Mouse (Mus musculus) embryonic facial prominence, embryonic 11.5 days (tissue): ENCODE data around the gene Pak1ip1. TPM values are rescaled to one million over a fixed set of nuclear protein-coding genes. Genes with fewer than 3 reads are reported as not detected.
"Not testable (repeated sequence)": the region's sequence is repeated elsewhere in the genome, so short reads cannot be mapped to it uniquely, and the experiment has no call there.

Experiments used
- ATAC-seq: fragments of 200-750 bp; cut with Nextera tagmentation; replicated peaks from 2 replicates; pipeline ENCODE4 v1.8.0; 2017; ENCODE audit warnings: low read depth; ENCODE audit not compliant: insufficient number of reproducible peaks, low FRiP score, low TSS enrichment
- DNase-seq: peaks from one replicate; pipeline ENCODE4 v3.0.0-alpha.2; 2015; ENCODE audit warnings: low spot score
- H3K27ac ChIP-seq: fragments of 300-500 bp; sonication (generic); replicated peaks from 2 replicates; pipeline ENCODE4 v1.5.1; 2014; ENCODE audit warnings: mild to moderate bottlenecking, low read depth, low read length, control low read depth
- H3K27me3 ChIP-seq: fragments of 300-500 bp; sonication (generic); 2 replicates; pipeline ENCODE4 v1.6.1; 2014; ENCODE audit warnings: mild to moderate bottlenecking, low read length, moderate library complexity, mixed read lengths; ENCODE audit not compliant: control insufficient read depth, insufficient read depth
- H3K36me3 ChIP-seq: fragments of 300-500 bp; sonication (generic); replicated peaks from 2 replicates; pipeline ENCODE4 v1.6.1; 2014; ENCODE audit warnings: low read depth, mild to moderate bottlenecking, low read length, moderate library complexity, mixed read lengths; ENCODE audit not compliant: control insufficient read depth, insufficient read depth
- H3K4me1 ChIP-seq: fragments of 300-500 bp; sonication (generic); 2 replicates; pipeline ENCODE4 v1.6.1; 2014; ENCODE audit warnings: low read length, mixed read lengths; ENCODE audit not compliant: control insufficient read depth, insufficient read depth
- H3K4me2 ChIP-seq: fragments of 300-500 bp; sonication (generic); 2 replicates; pipeline ENCODE4 v1.6.1; 2014; ENCODE audit warnings: low read depth, mild to moderate bottlenecking, control low read depth, low read length, moderate library complexity
- H3K4me3 ChIP-seq: fragments of 300-500 bp; sonication (generic); 2 replicates; pipeline ENCODE4 v1.5.1; 2014; ENCODE audit warnings: low read depth, low read length, control low read depth
- H3K9ac ChIP-seq: fragments of 300-500 bp; sonication (generic); replicated peaks from 2 replicates; pipeline ENCODE4 v1.6.1; 2014; ENCODE audit warnings: mild to moderate bottlenecking, control low read depth, low read length
- H3K9me3 ChIP-seq: fragments of 300-500 bp; sonication (generic); replicated peaks from 2 replicates; pipeline ENCODE4 v1.6.1; 2016; ENCODE audit warnings: mild to moderate bottlenecking, low read length, inconsistent platforms, mixed read lengths; ENCODE audit not compliant: control insufficient read depth
- WGBS: fragments of 180-500 bp; shearing (Covaris S2); extraction: QIAGEN DNeasy Blood & Tissue Kit; methylation state at CpG from one replicate; pipeline ENCODE4 v1.1.7; 2014; 5-methylcytosine and 5-hydroxymethylcytosine counted together
- polyA plus RNA-seq: library from polyadenylated mRNA; unstranded; fragments of >200 nt; fragmentation: Nextera tagmentation; extraction: Ambion mirVana; gene quantifications from 2 replicates; pipeline ENCODE4 v1.2.1, GENCODE M21; 2014

The Pak1ip1 gene
- polyA plus RNA-seq, 1 experiment from 2014 or later = 79.1 TPM

- Histone ChIP-seq H3K27ac (no peak overlapping the region), H3K27me3 (no peaks in the 10 kb centered on the region), H3K9me3 (no peaks in the 10 kb centered on the region), H3K4me2 (no peak overlapping the region), H3K4me1 (no peaks in the 10 kb centered on the region), H3K4me3 (no peak overlapping the region), H3K36me3 (no peaks in the 10 kb centered on the region), H3K9ac (no peak overlapping the region)
- DNase-seq (no peak), ATAC-seq (no peak)
- 72% methylated on average over 2 of the region's 2 CpGs for WGBS
Observed at GRCm38 (mm10) chr13:40988418-40988817, 12.4 kb upstream of the Pak1ip1 start.

GRCm38 (mm10) chr13:40994487-40995263 is 6.1 kb upstream of the Pak1ip1 start:
- H3K9me3 ChIP-seq = no peaks in the 10 kb centered on the region
- H3K4me3 ChIP-seq = no peak overlapping the region
- H3K4me2 ChIP-seq = no peak overlapping the region
- peak; percentile 52 for DNase-seq
- H3K36me3 ChIP-seq = no peaks in the 10 kb centered on the region
- no peaks in the 10 kb centered on the region for H3K4me1 ChIP-seq
- WGBS = 43% methylated on average over 8 of the region's 8 CpGs
- H3K27ac ChIP-seq = no peak overlapping the region
- no peak overlapping the region for H3K9ac ChIP-seq
- no peak for ATAC-seq
- no peaks in the 10 kb centered on the region for H3K27me3 ChIP-seq

- H3K36me3 ChIP-seq, H3K4me3 ChIP-seq, H3K4me2 ChIP-seq, H3K9ac ChIP-seq, DNase-seq, H3K27ac ChIP-seq, H3K27me3 ChIP-seq, ATAC-seq, H3K9me3 ChIP-seq, H3K4me1 ChIP-seq: not testable (repeated sequence)
- WGBS = 90% methylated on average over 5 of the region's 5 CpGs
Observed at GRCm38 (mm10) chr13:40998537-40998936, 2.3 kb upstream of the Pak1ip1 start.

- Histone ChIP-seq H3K9me3 (no peaks in the 10 kb centered on the region), H3K4me3 (peak overlapping the region; percentile 89), H3K4me1 (no peaks in the 10 kb centered on the region), H3K4me2 (peak overlapping the region; percentile 78), H3K27me3 (no peaks in the 10 kb centered on the region), H3K36me3 (no peaks in the 10 kb centered on the region), H3K9ac (peak overlapping the region; percentile 76), H3K27ac (peak overlapping the region; percentile 52; the same call in 1 of the 2 replicates)
- WGBS = 2% methylated on average over 25 of the region's 25 CpGs
- ATAC-seq (no peak), DNase-seq (peak; percentile 10)
Observed at GRCm38 (mm10) chr13:41000140-41000925, 490 bp upstream of the Pak1ip1 start.

- no peaks in the 10 kb centered on the region for H3K36me3 ChIP-seq
- H3K27me3 ChIP-seq = no peaks in the 10 kb centered on the region
- no peak for DNase-seq
- H3K9ac ChIP-seq = no peak overlapping the region
- WGBS = 81% methylated on average over 5 of the region's 5 CpGs
- H3K4me2 ChIP-seq = peak overlapping the region; percentile 27
- no peaks in the 10 kb centered on the region for H3K4me1 ChIP-seq
- no peak overlapping the region for H3K27ac ChIP-seq
- H3K9me3 ChIP-seq = no peaks in the 10 kb centered on the region
- no peak for ATAC-seq
- no peak overlapping the region for H3K4me3 ChIP-seq
Observed at GRCm38 (mm10) chr13:41002001-41002400, 1.2 kb downstream of the Pak1ip1 start.

- H3K9me3 ChIP-seq = no peaks in the 10 kb centered on the region
- DNase-seq = no peak
- ATAC-seq = no peak
- WGBS = 90% methylated on average over 4 of the region's 4 CpGs
- no peak overlapping the region for H3K4me2 ChIP-seq
- H3K27ac ChIP-seq = no peak overlapping the region
- H3K27me3 ChIP-seq = no peaks in the 10 kb centered on the region
- no peak overlapping the region for H3K9ac ChIP-seq
- peaks cover 9% of the 10 kb centered on the region for H3K36me3 ChIP-seq
- H3K4me1 ChIP-seq = no peaks in the 10 kb centered on the region
- no peak overlapping the region for H3K4me3 ChIP-seq
Observed at GRCm38 (mm10) chr13:41006244-41006643, 5.4 kb downstream of the Pak1ip1 start.

- Histone ChIP-seq H3K27me3 (no peaks in the 10 kb centered on the region), H3K9me3 (no peaks in the 10 kb centered on the region), H3K4me3 (no peak overlapping the region), H3K4me1 (no peaks in the 10 kb centered on the region), H3K4me2 (no peak overlapping the region), H3K36me3 (peaks cover 12% of the 10 kb centered on the region), H3K9ac (no peak overlapping the region), H3K27ac (no peak overlapping the region)
- WGBS = 94% methylated on average over 10 of the region's 10 CpGs
- ATAC-seq = no peak
- DNase-seq = no peak
Observed at GRCm38 (mm10) chr13:41008271-41008670, 7.4 kb downstream of the Pak1ip1 start.

- no peak overlapping the region for H3K4me2 ChIP-seq
- DNase-seq (no peak), ATAC-seq (no peak)
- no peaks in the 10 kb centered on the region for H3K9me3 ChIP-seq
- H3K4me3 ChIP-seq = no peak overlapping the region
- no peaks in the 10 kb centered on the region for H3K4me1 ChIP-seq
- H3K36me3 ChIP-seq = peaks cover 12% of the 10 kb centered on the region
- H3K9ac ChIP-seq = no peak overlapping the region
- no peaks in the 10 kb centered on the region for H3K27me3 ChIP-seq
- WGBS = 87% methylated on average over 8 of the region's 8 CpGs
- H3K27ac ChIP-seq = no peak overlapping the region
Observed at GRCm38 (mm10) chr13:41008946-41009345, 8.1 kb downstream of the Pak1ip1 start.
